Mouse (Mus musculus) ZHBTc4 (cell line): ENCODE data around the gene Max.
A peak's percentile ranks its signal among the peaks of the same experiment; 100 is the strongest.

Experiments
- DNase-seq: peaks from one replicate; pipeline ENCODE4 v3.0.0-alpha.2; 2011; ENCODE audit warnings: low read depth, low spot score

The Max gene

GRCm38 (mm10) chr12:76889404-76890184 lies 72.4 kb downstream of the Max start:
- DNase-seq, result peak; percentile 55

GRCm38 (mm10) chr12:76887941-76888340 lies 74.1 kb downstream of the Max start:
- DNase-seq, result no peak
